Mouse (Mus musculus): ENCODE results near the gene Ptpn1. TPM values are rescaled to one million over a fixed set of nuclear protein-coding genes. Genes with fewer than 3 reads are reported as not detected.

The Ptpn1 gene
- polyA plus RNA-seq, 1 experiment from 2014 or later: 49.7 TPM

- Histone ChIP-seq H3K9me3 (ENCODE audit: control insufficient read depth, low read length) (peaks cover 12% of the 10 kb centered on the region), H3K4me3 (ENCODE audit: low read depth, low read length) (no peak overlapping the region), H3K36me3 (ENCODE audit: control insufficient read depth, insufficient read depth, low read length) (no peaks in the 10 kb centered on the region), H3K9ac (ENCODE audit: low read depth, low read length) (no peak overlapping the region), H3K4me1 (ENCODE audit: control insufficient read depth, insufficient read depth, low read length) (no peaks in the 10 kb centered on the region), H3K4me2 (ENCODE audit: low read depth, low read length) (no peak overlapping the region), H3K27ac (replicated peaks; ENCODE audit: low read depth, low read length) (no peak overlapping the region), H3K27me3 (replicated peaks; ENCODE audit: control insufficient read depth, insufficient read depth, low read length) (no peaks in the 10 kb centered on the region)
- no peak for DNase-seq (ENCODE audit: low spot score)
- 62% methylated on average over 3 of the region's 3 CpGs for whole genome bisulfite sequencing
- ATAC-seq (ENCODE audit: low read depth): no peak
Measured at GRCm38 (mm10) chr2:167910178-167910540, 21.7 kb upstream of the Ptpn1 start.

GRCm38 (mm10) chr2:167911511-167911910 is 20.3 kb upstream of the Ptpn1 start:
- ATAC-seq (ENCODE audit: low read depth) (no peak), DNase-seq (ENCODE audit: low spot score) (no peak)
- Histone ChIP-seq H3K9ac (ENCODE audit: low read depth, low read length) (no peak overlapping the region), H3K4me2 (ENCODE audit: low read depth, low read length) (no peak overlapping the region), H3K9me3 (ENCODE audit: control insufficient read depth, low read length) (peaks cover 12% of the 10 kb centered on the region), H3K36me3 (ENCODE audit: control insufficient read depth, insufficient read depth, low read length) (no peaks in the 10 kb centered on the region), H3K4me1 (ENCODE audit: control insufficient read depth, insufficient read depth, low read length) (no peaks in the 10 kb centered on the region), H3K27me3 (replicated peaks; ENCODE audit: control insufficient read depth, insufficient read depth, low read length) (no peaks in the 10 kb centered on the region), H3K4me3 (ENCODE audit: low read depth, low read length) (no peak overlapping the region), H3K27ac (replicated peaks; ENCODE audit: low read depth, low read length) (no peak overlapping the region)
- 90% methylated on average over 5 of the region's 5 CpGs for WGBS

- Histone ChIP-seq H3K9me3 (ENCODE audit: control insufficient read depth, low read length) (no peaks in the 10 kb centered on the region), H3K9ac (ENCODE audit: low read depth, low read length) (no peak overlapping the region), H3K27ac (replicated peaks; ENCODE audit: low read depth, low read length) (no peak overlapping the region), H3K27me3 (replicated peaks; ENCODE audit: control insufficient read depth, insufficient read depth, low read length) (no peaks in the 10 kb centered on the region), H3K4me1 (ENCODE audit: control insufficient read depth, insufficient read depth, low read length) (no peaks in the 10 kb centered on the region), H3K4me2 (ENCODE audit: low read depth, low read length) (no peak overlapping the region), H3K36me3 (ENCODE audit: control insufficient read depth, insufficient read depth, low read length) (no peaks in the 10 kb centered on the region), H3K4me3 (ENCODE audit: low read depth, low read length) (no peak overlapping the region)
- ATAC-seq (ENCODE audit: low read depth) (no peak), DNase-seq (ENCODE audit: low spot score) (peak; percentile 28)
- WGBS: 76% methylated on average over 1 of the region's 1 CpGs
Measured at GRCm38 (mm10) chr2:167919081-167919480, 12.8 kb upstream of the Ptpn1 start.

- Histone ChIP-seq H3K4me3 (ENCODE audit: low read depth, low read length) (no peak overlapping the region), H3K4me1 (ENCODE audit: control insufficient read depth, insufficient read depth, low read length) (peaks cover 6% of the 10 kb centered on the region; the same call in 1 of the 2 replicates), H3K9ac (ENCODE audit: low read depth, low read length) (no peak overlapping the region), H3K27me3 (replicated peaks; ENCODE audit: control insufficient read depth, insufficient read depth, low read length) (no peaks in the 10 kb centered on the region), H3K36me3 (ENCODE audit: control insufficient read depth, insufficient read depth, low read length) (no peaks in the 10 kb centered on the region), H3K4me2 (ENCODE audit: low read depth, low read length) (no peak overlapping the region), H3K9me3 (ENCODE audit: control insufficient read depth, low read length) (no peaks in the 10 kb centered on the region), H3K27ac (replicated peaks; ENCODE audit: low read depth, low read length) (no peak overlapping the region)
- DNase-seq (ENCODE audit: low spot score) (peak; percentile 14), ATAC-seq (ENCODE audit: low read depth) (no peak)
- 51% methylated on average over 11 of the region's 11 CpGs for WGBS
Measured at GRCm38 (mm10) chr2:167920041-167920440, 11.8 kb upstream of the Ptpn1 start.

DNA sequence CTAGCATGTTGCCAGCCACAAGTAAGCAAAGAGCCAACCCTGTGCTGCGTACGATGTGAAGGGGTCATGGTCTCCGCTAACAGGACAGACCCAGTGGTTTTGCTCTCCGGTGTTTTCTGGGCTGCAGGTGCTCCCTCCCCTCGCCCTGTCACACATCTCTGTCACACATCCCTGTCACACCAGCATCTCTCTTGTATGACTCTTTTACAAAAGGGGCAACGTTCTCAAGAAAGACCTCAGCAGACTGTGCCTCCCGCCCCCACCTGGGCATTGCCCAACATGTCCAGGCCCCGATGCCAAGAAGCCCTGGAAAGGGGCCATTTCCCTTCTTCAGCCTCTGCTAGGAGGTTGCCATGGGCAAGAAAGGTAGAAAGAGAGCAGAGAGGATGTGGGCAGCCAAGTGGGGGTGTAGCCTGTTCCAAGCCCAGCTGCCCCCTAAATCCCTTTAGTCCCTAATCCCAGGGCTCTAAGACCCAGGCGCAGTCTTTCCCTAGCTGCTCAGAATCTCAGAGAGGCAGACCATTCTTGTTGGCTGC is 10.8 kb upstream of the Ptpn1 start:
- DNase-seq (ENCODE audit: low spot score) (no peak), ATAC-seq (ENCODE audit: low read depth) (no peak)
- Histone ChIP-seq H3K9me3 (ENCODE audit: control insufficient read depth, low read length) (no peaks in the 10 kb centered on the region), H3K4me2 (ENCODE audit: low read depth, low read length) (no peak overlapping the region), H3K27me3 (replicated peaks; ENCODE audit: control insufficient read depth, insufficient read depth, low read length) (no peaks in the 10 kb centered on the region), H3K36me3 (ENCODE audit: control insufficient read depth, insufficient read depth, low read length) (no peaks in the 10 kb centered on the region), H3K27ac (replicated peaks; ENCODE audit: low read depth, low read length) (no peak overlapping the region), H3K4me3 (ENCODE audit: low read depth, low read length) (no peak overlapping the region), H3K4me1 (ENCODE audit: control insufficient read depth, insufficient read depth, low read length) (peaks cover 6% of the 10 kb centered on the region; the same call in 1 of the 2 replicates), H3K9ac (ENCODE audit: low read depth, low read length) (no peak overlapping the region)
- 88% methylated on average over 9 of the region's 9 CpGs for WGBS

DNA sequence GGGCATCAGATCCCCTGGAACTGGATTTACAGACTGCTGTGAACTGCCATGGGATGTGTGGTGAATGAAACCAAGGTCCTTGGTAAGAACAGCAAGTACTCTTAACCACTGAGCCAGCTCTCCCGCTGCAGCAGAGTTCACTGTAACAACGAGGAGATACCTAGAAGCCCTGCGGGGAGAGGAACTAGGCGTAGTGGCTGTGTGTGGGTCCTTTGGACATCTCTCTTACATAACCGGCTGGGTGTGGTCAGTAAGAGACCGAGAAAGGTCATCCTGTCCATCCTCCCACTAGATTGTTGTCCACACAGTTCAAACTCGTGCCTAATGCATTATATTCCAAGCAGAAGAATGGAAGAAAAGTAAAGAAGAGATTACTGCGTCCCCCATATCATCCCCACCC is 10.0 kb upstream of the Ptpn1 start:
- no peak overlapping the region for H3K4me3 ChIP-seq (ENCODE audit: low read depth, low read length)
- H3K36me3 ChIP-seq (ENCODE audit: control insufficient read depth, insufficient read depth, low read length): no peaks in the 10 kb centered on the region
- no peak overlapping the region for H3K4me2 ChIP-seq (ENCODE audit: low read depth, low read length)
- no peaks in the 10 kb centered on the region for H3K9me3 ChIP-seq (ENCODE audit: control insufficient read depth, low read length)
- ATAC-seq (ENCODE audit: low read depth) (no peak), DNase-seq (ENCODE audit: low spot score) (no peak)
- H3K27me3 ChIP-seq (replicated peaks; ENCODE audit: control insufficient read depth, insufficient read depth, low read length): no peaks in the 10 kb centered on the region
- 79% methylated on average over 8 of the region's 8 CpGs for WGBS
- H3K27ac ChIP-seq (replicated peaks; ENCODE audit: low read depth, low read length): no peak overlapping the region
- H3K4me1 ChIP-seq (ENCODE audit: control insufficient read depth, insufficient read depth, low read length): peaks cover 6% of the 10 kb centered on the region; the same call in 1 of the 2 replicates
- H3K9ac ChIP-seq (ENCODE audit: low read depth, low read length): no peak overlapping the region

DNA sequence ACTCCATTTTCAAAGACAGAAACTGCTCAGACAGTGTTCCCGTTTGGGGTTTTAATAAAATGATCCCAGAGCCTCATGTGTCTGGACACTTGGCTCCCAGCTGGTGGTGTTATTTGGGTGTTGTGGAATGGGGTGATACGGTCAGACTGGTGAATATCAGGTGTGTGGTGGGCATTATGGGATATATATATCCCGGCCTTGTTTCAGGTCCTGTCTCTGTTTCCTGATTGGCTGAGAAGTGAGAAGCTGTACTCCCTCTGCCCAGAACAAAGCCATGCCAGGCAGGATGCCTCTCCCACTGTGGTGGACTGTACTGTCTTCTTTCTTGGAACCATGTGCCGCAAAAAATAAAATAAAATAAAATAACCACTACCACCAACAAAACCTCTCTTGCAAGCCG is 7.8 kb upstream of the Ptpn1 start:
- H3K27me3 ChIP-seq (replicated peaks; ENCODE audit: control insufficient read depth, insufficient read depth, low read length): no peaks in the 10 kb centered on the region
- peaks cover 6% of the 10 kb centered on the region; the same call in 1 of the 2 replicates for H3K4me1 ChIP-seq (ENCODE audit: control insufficient read depth, insufficient read depth, low read length)
- H3K4me2 ChIP-seq (ENCODE audit: low read depth, low read length): no peak overlapping the region
- 85% methylated on average over 5 of the region's 5 CpGs for WGBS
- DNase-seq (ENCODE audit: low spot score) (no peak), ATAC-seq (ENCODE audit: low read depth) (no peak)
- H3K4me3 ChIP-seq (ENCODE audit: low read depth, low read length): no peak overlapping the region
- no peak overlapping the region for H3K9ac ChIP-seq (ENCODE audit: low read depth, low read length)
- H3K36me3 ChIP-seq (ENCODE audit: control insufficient read depth, insufficient read depth, low read length): no peaks in the 10 kb centered on the region
- H3K27ac ChIP-seq (replicated peaks; ENCODE audit: low read depth, low read length): no peak overlapping the region
- no peaks in the 10 kb centered on the region for H3K9me3 ChIP-seq (ENCODE audit: control insufficient read depth, low read length)

DNA sequence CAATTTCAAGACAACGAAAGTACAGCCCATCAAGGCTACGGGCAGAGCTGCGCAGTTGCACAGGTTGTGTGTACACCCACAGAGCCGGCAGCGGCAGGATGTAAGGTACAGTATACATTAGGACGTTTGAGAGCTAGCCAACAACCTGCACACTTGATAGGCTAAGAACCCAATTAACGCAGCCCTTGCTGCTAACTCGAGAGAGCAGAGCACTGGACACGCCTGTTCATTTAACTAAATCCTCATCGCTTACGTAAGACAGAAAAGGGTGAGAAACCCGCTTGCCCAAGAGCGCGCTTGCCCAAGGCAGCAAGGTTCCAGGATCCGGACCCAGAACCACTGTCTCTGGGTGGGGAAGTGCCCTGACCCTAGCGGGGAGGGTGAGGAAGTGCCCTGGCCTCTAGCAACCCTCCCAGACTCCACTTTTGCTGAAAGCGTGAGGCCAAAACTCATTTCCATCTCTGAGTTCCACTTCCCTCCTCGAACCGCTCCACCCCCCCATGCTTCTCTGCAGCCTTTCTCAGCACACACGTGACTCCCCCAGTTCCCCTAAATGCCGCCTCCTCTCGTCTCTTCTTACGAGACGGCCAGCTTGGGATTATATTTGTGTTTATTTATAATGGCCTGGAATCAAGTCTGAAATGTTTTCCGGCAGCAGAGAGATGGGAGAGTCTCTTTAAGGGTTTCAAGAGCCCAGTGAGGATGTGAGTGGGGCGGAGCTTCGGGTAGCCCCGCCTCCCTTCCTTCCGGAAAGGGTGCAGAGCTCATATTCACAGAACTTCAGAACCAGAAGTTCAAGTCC is 6.9 kb upstream of the Ptpn1 start:
- peak; percentile 81 for ATAC-seq (ENCODE audit: low read depth)

More for the DNA sequence above, 6.9 kb upstream of the Ptpn1 start:
- H3K36me3 ChIP-seq (ENCODE audit: control insufficient read depth, insufficient read depth, low read length): no peaks in the 10 kb centered on the region
- WGBS: 2% methylated on average over 29 of the region's 29 CpGs
- H3K9ac ChIP-seq (ENCODE audit: low read depth, low read length): peak overlapping the region; percentile 68
- peak overlapping the region; percentile 88 for H3K27ac ChIP-seq (replicated peaks; ENCODE audit: low read depth, low read length)
- DNase-seq (ENCODE audit: low spot score): peak; percentile 89
- H3K27me3 ChIP-seq (replicated peaks; ENCODE audit: control insufficient read depth, insufficient read depth, low read length): no peaks in the 10 kb centered on the region
- H3K4me1 ChIP-seq (ENCODE audit: control insufficient read depth, insufficient read depth, low read length): peaks cover 6% of the 10 kb centered on the region; the same call in 1 of the 2 replicates
- peak overlapping the region; percentile 89 for H3K4me2 ChIP-seq (ENCODE audit: low read depth, low read length)
- H3K4me3 ChIP-seq (ENCODE audit: low read depth, low read length): peak overlapping the region; percentile 44
- H3K9me3 ChIP-seq (ENCODE audit: control insufficient read depth, low read length): no peaks in the 10 kb centered on the region

Data from embryonic facial prominence, embryonic 14.5 days (tissue).